Mouse (Mus musculus) bone marrow, adult 2 months (tissue): ENCODE results near the gene Coq6. TPM values are rescaled to one million over a fixed set of nuclear protein-coding genes. Genes with fewer than 3 reads are reported as not detected.

Experiments used
- H3K27ac ChIP-seq: fragments of 200-500 bp; 2 replicates; pipeline ENCODE4 v1.5.1; 2012; ENCODE audit warnings: low read depth, mild to moderate bottlenecking, control low read depth, inconsistent platforms, low read length; ENCODE audit not compliant: control insufficient read depth, poor library complexity, insufficient read depth
- H3K4me1 ChIP-seq: fragments of 200-500 bp; 2 replicates; pipeline ENCODE4 v1.6.1; 2011; ENCODE audit warnings: low read length; ENCODE audit not compliant: control insufficient read depth, insufficient read depth
- H3K4me3 ChIP-seq: fragments of 200-500 bp; replicated peaks from 2 replicates; pipeline ENCODE3; 2011; ENCODE audit warnings: mild to moderate bottlenecking, low read depth, low read length, control low read depth; ENCODE audit not compliant: control insufficient read depth
- CTCF ChIP-seq: fragments of 200-500 bp; IDR thresholded peaks from 2 replicates; pipeline ENCODE4 v1.5.1; 2011; ENCODE audit warnings: low read length, control low read depth; ENCODE audit not compliant: control insufficient read depth, insufficient read depth
- POLR2A ChIP-seq: fragments of 200-500 bp; IDR thresholded peaks from 2 replicates; pipeline ENCODE4 v1.6.1; 2011; ENCODE audit warnings: low read depth, mild to moderate bottlenecking, control low read depth, low read length, borderline replicate concordance; ENCODE audit not compliant: control insufficient read depth
- WGBS: fragments of 180-500 bp; shearing (Covaris S2); methylation state at CpG from one replicate; pipeline ENCODE4 v1.1.7; 2018; 5-methylcytosine and 5-hydroxymethylcytosine counted together
- polyA plus RNA-seq: library from polyadenylated mRNA; stranded (reverse); fragments of >200 nt; gene quantifications from 2 replicates; pipeline ENCODE4 v1.2.4, GENCODE M21; 2011; ENCODE audit warnings: low replicate concordance; ENCODE audit not compliant: missing spikeins, insufficient read depth, insufficient read length

Gene Coq6
- polyA plus RNA-seq, 1 experiment = 26.6 TPM

GRCm38 (mm10) chr12:84399135-84399534 is 37.7 kb downstream of the Coq6 start:
- TF ChIP-seq CTCF (no peak), POLR2A (no peak)
- no peak overlapping the region for H3K4me3 ChIP-seq
- H3K4me1 ChIP-seq = no peaks in the 10 kb centered on the region; the same call in 1 of the 2 replicates
- 90% methylated on average over 9 of the region's 9 CpGs for WGBS
- H3K27ac ChIP-seq = no peak overlapping the region

GRCm38 (mm10) chr12:84399663-84400062 is 38.2 kb downstream of the Coq6 start:
- no peak overlapping the region for H3K4me3 ChIP-seq
- TF ChIP-seq POLR2A (no peak), CTCF (no peak)
- 84% methylated on average over 9 of the region's 9 CpGs for WGBS

GRCm38 (mm10) chr12:84400068-84400467 is 38.6 kb downstream of the Coq6 start:
- 84% methylated on average over 3 of the region's 3 CpGs for WGBS
- no peak overlapping the region for H3K27ac ChIP-seq
- TF ChIP-seq CTCF (no peak), POLR2A (no peak)
- no peaks in the 10 kb centered on the region; the same call in 1 of the 2 replicates for H3K4me1 ChIP-seq
- no peak overlapping the region for H3K4me3 ChIP-seq

More at GRCm38 (mm10) chr12:84399663-84400062, 38.2 kb downstream of the Coq6 start:
- Histone ChIP-seq H3K27ac (no peak overlapping the region), H3K4me1 (no peaks in the 10 kb centered on the region; the same call in 1 of the 2 replicates)

- Histone ChIP-seq H3K27ac (no peak overlapping the region), H3K4me1 (no peaks in the 10 kb centered on the region; the same call in 1 of the 2 replicates), H3K4me3 (no peak overlapping the region)
- no peak for TF ChIP-seq POLR2A
- no peak for TF ChIP-seq CTCF
- WGBS = 84% methylated on average over 3 of the region's 3 CpGs
Measured at GRCm38 (mm10) chr12:84400653-84401052, 39.2 kb downstream of the Coq6 start.

- Histone ChIP-seq H3K4me1 (no peaks in the 10 kb centered on the region; the same call in 1 of the 2 replicates), H3K27ac (no peak overlapping the region), H3K4me3 (no peak overlapping the region)
- 85% methylated on average over 9 of the region's 9 CpGs for WGBS
- no peak for TF ChIP-seq POLR2A
- TF ChIP-seq CTCF = no peak
Measured at GRCm38 (mm10) chr12:84402923-84403322, 41.5 kb downstream of the Coq6 start.

GRCm38 (mm10) chr12:84404541-84404940 is 43.1 kb downstream of the Coq6 start:
- Histone ChIP-seq H3K27ac (no peak overlapping the region), H3K4me3 (no peak overlapping the region), H3K4me1 (no peaks in the 10 kb centered on the region; the same call in 1 of the 2 replicates)
- TF ChIP-seq POLR2A (no peak), CTCF (no peak)
- 85% methylated on average over 6 of the region's 6 CpGs for WGBS

GRCm38 (mm10) chr12:84407259-84407658 is 45.8 kb downstream of the Coq6 start:
- WGBS = 58% methylated on average over 4 of the region's 4 CpGs
- Histone ChIP-seq H3K4me3 (no peak overlapping the region), H3K4me1 (no peaks in the 10 kb centered on the region; the same call in 1 of the 2 replicates), H3K27ac (no peak overlapping the region)
- TF ChIP-seq POLR2A (no peak), CTCF (no peak)

GRCm38 (mm10) chr12:84407874-84408818 is 46.7 kb downstream of the Coq6 start:
- TF ChIP-seq CTCF (no peak), POLR2A (no peak)
- under 1% methylated on average over 51 of the region's 52 CpGs for WGBS
- Histone ChIP-seq H3K4me1 (no peaks in the 10 kb centered on the region; the same call in 1 of the 2 replicates), H3K4me3 (peak overlapping the region; percentile 93), H3K27ac (peak overlapping the region; percentile 97)
